Mouse (Mus musculus) bone marrow macrophage, adult 2 months (primary cell): ENCODE measurements at regions not wholly inside any gene's neighbourhood (a gene's known extent, or its start where the extent isn't known, plus 50 kb on each side); places are given as distances from the start of the nearest gene placed in this dataset.

Experiments used
- CTCF ChIP-seq: IDR thresholded peaks from 2 replicates; pipeline ENCODE4 v1.5.1; 2012; ENCODE audit warnings: low read depth, mild to moderate bottlenecking, low read length, moderate library complexity
- POLR2A ChIP-seq: IDR thresholded peaks from 2 replicates; pipeline ENCODE4 v1.6.1; 2012; ENCODE audit warnings: mild to moderate bottlenecking, low read depth, low read length, borderline replicate concordance

DNA sequence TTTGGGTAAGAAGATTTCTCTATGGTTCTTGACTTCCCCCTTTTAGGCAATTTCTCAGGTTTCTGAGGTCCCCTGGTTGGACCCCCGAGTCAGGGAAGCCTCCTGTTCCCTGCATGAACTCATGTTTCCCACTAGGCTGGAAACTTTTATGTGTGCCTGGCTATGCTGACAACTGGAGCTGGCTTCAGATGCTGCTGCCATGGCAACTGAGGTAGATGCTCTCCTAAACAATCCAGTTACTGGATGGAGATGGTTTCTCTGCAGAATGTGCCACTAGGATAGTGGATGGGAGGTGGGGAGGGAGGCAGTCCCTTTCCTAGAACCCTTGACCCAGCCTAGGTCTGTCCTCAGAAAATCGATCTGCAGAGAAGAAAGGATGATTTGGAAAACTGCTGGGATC lies 79.4 kb upstream of the Ccnd1 start:
- TF ChIP-seq CTCF (no peak), POLR2A (no peak)
